Mouse (Mus musculus) MEL (cell line): ENCODE measurements around the gene Phf3. TPM values are rescaled to one million over a fixed set of nuclear protein-coding genes. Genes with fewer than 3 reads are reported as not detected.
A peak's percentile ranks its signal among the peaks of the same experiment; 100 is the strongest.

Experiments
- DNase-seq: peaks from one replicate; pipeline ENCODE4 v3.0.0; 2011; ENCODE audit warnings: low read depth, low spot score
- H3K27ac ChIP-seq: 2 replicates; pipeline ENCODE4 v1.5.1; 2012; ENCODE audit warnings: low read depth, mild to moderate bottlenecking, control low read depth, low read length, moderate library complexity; ENCODE audit not compliant: control insufficient read depth
- H3K27me3 ChIP-seq, 2 experiments: fragments of 150-350 bp in 1 of 2; sonication (generic) in 1 of 2; 2 replicates each; pipeline ENCODE4 v1.6.1; 2012; ENCODE audit warnings: low read length in 2 of 2, mild to moderate bottlenecking in 2 of 2, improper control_type of control experiment in 1 of 2, moderate library complexity in 1 of 2; ENCODE audit not compliant: insufficient read depth in 2 of 2, control insufficient read depth in 1 of 2
- H3K36me3 ChIP-seq, 2 experiments: 2 replicates each; pipeline ENCODE4 v1.6.1; 2012 to 2014; ENCODE audit warnings: low read length in 2 of 2, improper control_type of control experiment in 1 of 2, inconsistent platforms in 1 of 2, mild to moderate bottlenecking in 1 of 2; ENCODE audit not compliant: insufficient read depth in 2 of 2, control insufficient read depth in 1 of 2
- H3K4me1 ChIP-seq, 2 experiments: fragments of 150-350 bp in 1 of 2; sonication (generic) in 1 of 2; 2 replicates each; pipeline ENCODE4 v1.6.1; 2012; ENCODE audit warnings: low read length in 2 of 2, improper control_type of control experiment in 1 of 2, mild to moderate bottlenecking in 1 of 2; ENCODE audit not compliant: insufficient read depth in 2 of 2, control insufficient read depth in 1 of 2
- H3K4me3 ChIP-seq, 2 experiments: fragments of 150-350 bp in 1 of 2; sonication (generic) in 1 of 2; 2 replicates each; pipeline ENCODE4 v1.5.1; 2012; ENCODE audit warnings: low read depth in 2 of 2, low read length in 2 of 2, mild to moderate bottlenecking in 2 of 2, moderate library complexity in 2 of 2, control low read depth in 1 of 2, improper control_type of control experiment in 1 of 2; ENCODE audit not compliant: control insufficient read depth in 1 of 2, insufficient read depth in 1 of 2
- H3K79me2 ChIP-seq: 2 replicates; pipeline ENCODE4 v1.6.1; 2012; ENCODE audit warnings: mild to moderate bottlenecking, low read length, moderate library complexity; ENCODE audit not compliant: control insufficient read depth, poor library complexity, insufficient read depth
- H3K9ac ChIP-seq: 2 replicates; pipeline ENCODE4 v1.6.1; 2012; ENCODE audit warnings: low read depth, mild to moderate bottlenecking, control low read depth, low read length, moderate library complexity; ENCODE audit not compliant: control insufficient read depth, poor library complexity, severe bottlenecking
- H3K9me3 ChIP-seq: fragments of 150-350 bp; sonication (generic); replicated peaks from 2 replicates; pipeline ENCODE4 v1.6.1; 2012; ENCODE audit warnings: mild to moderate bottlenecking, low read length, improper control_type of control experiment, moderate library complexity; ENCODE audit not compliant: insufficient read depth
- BHLHE40 ChIP-seq: IDR thresholded peaks from 2 replicates; pipeline ENCODE4 v1.6.1; 2012; ENCODE audit warnings: low read depth, mild to moderate bottlenecking, inconsistent platforms, low read length, improper control_type of control experiment, borderline replicate concordance
- CTCF ChIP-seq, 3 experiments: IDR thresholded peaks in 2 of 3; conservative IDR thresholded peaks in 1 of 3; 2 replicates each; pipeline ENCODE4 v1.5.1; 2011 to 2012; ENCODE audit warnings: low read length in 3 of 3, low read depth in 2 of 3, mild to moderate bottlenecking in 2 of 3, improper control_type of control experiment in 1 of 3, inconsistent platforms in 1 of 3, mixed read lengths in 1 of 3, moderate library complexity in 1 of 3; ENCODE audit not compliant: control insufficient read depth in 1 of 3, insufficient read depth in 1 of 3, poor library complexity in 1 of 3, severe bottlenecking in 1 of 3
- ELF1 ChIP-seq: IDR thresholded peaks from 2 replicates; pipeline ENCODE4 v1.6.1; 2014; ENCODE audit warnings: low read depth, mild to moderate bottlenecking, inconsistent platforms, low read length, improper control_type of control experiment, moderate library complexity
- EP300 ChIP-seq, 2 experiments: IDR thresholded peaks; 2 replicates each; pipeline ENCODE4 v1.6.1; 2011; ENCODE audit warnings: improper control_type of control experiment in 2 of 2, low read length in 2 of 2, low read depth in 1 of 2, mild to moderate bottlenecking in 1 of 2
- ETS1 ChIP-seq: IDR thresholded peaks from 2 replicates; pipeline ENCODE4 v1.6.1; 2012; ENCODE audit warnings: low read depth, mild to moderate bottlenecking, inconsistent platforms, low read length, improper control_type of control experiment, moderate library complexity
- GABPA ChIP-seq: IDR thresholded peaks from 2 replicates; pipeline ENCODE4 v1.6.1; 2012; ENCODE audit warnings: low read depth, mild to moderate bottlenecking, inconsistent platforms, low read length, improper control_type of control experiment, moderate library complexity
- GATA1 ChIP-seq: IDR thresholded peaks from 2 replicates; pipeline ENCODE4 v1.6.1; 2011; ENCODE audit warnings: low read depth, low read length, improper control_type of control experiment
- HCFC1 ChIP-seq: IDR thresholded peaks from 2 replicates; pipeline ENCODE4 v1.6.1; 2012; ENCODE audit warnings: low read depth, mild to moderate bottlenecking, inconsistent platforms, low read length, improper control_type of control experiment, moderate library complexity
- JUND ChIP-seq: IDR thresholded peaks from 2 replicates; pipeline ENCODE4 v1.6.1; 2011; ENCODE audit warnings: low read depth, mild to moderate bottlenecking, improper control_type of control experiment, low read length
- KAT2A ChIP-seq: conservative IDR thresholded peaks from 2 replicates; pipeline ENCODE4 v1.6.1; 2012; ENCODE audit warnings: low read depth, low read length, improper control_type of control experiment, inconsistent platforms
- MAZ ChIP-seq: IDR thresholded peaks from 2 replicates; pipeline ENCODE4 v1.6.1; 2012; ENCODE audit warnings: low read depth, mild to moderate bottlenecking, inconsistent platforms, low read length, improper control_type of control experiment
- MYB ChIP-seq: IDR thresholded peaks from 2 replicates; pipeline ENCODE4 v1.6.1; 2011; ENCODE audit warnings: mild to moderate bottlenecking, low read depth, low read length, improper control_type of control experiment
- MYC ChIP-seq: IDR thresholded peaks from 2 replicates; pipeline ENCODE4 v1.6.1; 2011; ENCODE audit warnings: low read depth, mild to moderate bottlenecking, low read length, improper control_type of control experiment, moderate library complexity
- NRF1 ChIP-seq: IDR thresholded peaks from 2 replicates; pipeline ENCODE4 v1.6.1; 2014; ENCODE audit warnings: low read depth, mild to moderate bottlenecking, inconsistent platforms, low read length, improper control_type of control experiment, moderate library complexity; ENCODE audit not compliant: poor library complexity, insufficient read depth, severe bottlenecking
- RAD21 ChIP-seq: IDR thresholded peaks from 2 replicates; pipeline ENCODE4 v1.6.1; 2011; ENCODE audit warnings: mild to moderate bottlenecking, low read depth, low read length, improper control_type of control experiment
- RCOR1 ChIP-seq: IDR thresholded peaks from 2 replicates; pipeline ENCODE4 v1.6.1; 2012; ENCODE audit warnings: low read depth, mild to moderate bottlenecking, inconsistent platforms, low read length, improper control_type of control experiment
- SIN3A ChIP-seq: IDR thresholded peaks from 2 replicates; pipeline ENCODE4 v1.6.1; 2012; ENCODE audit warnings: low read length, improper control_type of control experiment, inconsistent platforms
- SMC3 ChIP-seq: IDR thresholded peaks from 2 replicates; pipeline ENCODE4 v1.6.1; 2011; ENCODE audit warnings: low read depth, low read length, improper control_type of control experiment
- TAL1 ChIP-seq: IDR thresholded peaks from 2 replicates; pipeline ENCODE4 v1.6.1; 2012; ENCODE audit warnings: mild to moderate bottlenecking, inconsistent platforms, low read length, moderate library complexity, mixed read lengths
- TCF12 ChIP-seq: IDR thresholded peaks from 2 replicates; pipeline ENCODE4 v1.6.1; 2014; ENCODE audit warnings: low read depth, mild to moderate bottlenecking, inconsistent platforms, low read length, improper control_type of control experiment, moderate library complexity
- ZNF384 ChIP-seq: IDR thresholded peaks from 2 replicates; pipeline ENCODE4 v1.6.1; 2012; ENCODE audit warnings: low read depth, mild to moderate bottlenecking, inconsistent platforms, low read length, improper control_type of control experiment
- polyA plus RNA-seq, 2 experiments: library from polyadenylated mRNA; stranded (reverse) in 1 of 2; unstranded in 1 of 2; fragments of >175 nt in 1 of 2; fragments of >200 nt in 1 of 2; gene quantifications; 2 replicates each; pipeline versions ENCODE4 v1.2.1 to v1.2.4; 2012; ENCODE audit warnings: low replicate concordance in 2 of 2, low read depth in 1 of 2; ENCODE audit not compliant: insufficient read length in 2 of 2, insufficient read depth in 1 of 2, missing spikeins in 1 of 2
- total RNA-seq: library from RNA; depleted of rRNA; stranded (reverse); fragments of 300-350 nt; gene quantifications from 2 replicates; pipeline ENCODE4 v1.2.3, GENCODE M21; 2012

The Phf3 gene
- total and polyA plus RNA-seq, 3 experiments: 32.5 to 606 (median 50.6) TPM

GRCm38 (mm10) chr1:30922237-30922636 is 48.5 kb upstream of the Phf3 start:
- Histone ChIP-seq H3K27ac (no peak overlapping the region), H3K36me3 (no peaks in the 10 kb centered on the region), H3K79me2 (no peaks in the 10 kb centered on the region), H3K9ac (no peak overlapping the region)
- no peak for TF ChIP-seq SIN3A
- TF ChIP-seq CTCF (IDR thresholded peaks at IDR 0.05 in 2 of 3, conservative IDR thresholded peaks at IDR 0.05 in 1 of 3; ENCODE audit: control insufficient read depth in 1 of 3, insufficient read depth in 1 of 3, low read depth in 2 of 3, low read length in 3 of 3, poor library complexity in 1 of 3, severe bottlenecking in 1 of 3): no peak
- no peak for TF ChIP-seq GATA1
- TF ChIP-seq, all 39 proteins: peak for 0
- no peak for DNase-seq
- Histone ChIP-seq H3K4me3 (no peak overlapping the region), H3K9me3 (no peaks in the 10 kb centered on the region), H3K4me1 (no peaks in the 10 kb centered on the region), H3K27me3 (no peaks in the 10 kb centered on the region)

DNA sequence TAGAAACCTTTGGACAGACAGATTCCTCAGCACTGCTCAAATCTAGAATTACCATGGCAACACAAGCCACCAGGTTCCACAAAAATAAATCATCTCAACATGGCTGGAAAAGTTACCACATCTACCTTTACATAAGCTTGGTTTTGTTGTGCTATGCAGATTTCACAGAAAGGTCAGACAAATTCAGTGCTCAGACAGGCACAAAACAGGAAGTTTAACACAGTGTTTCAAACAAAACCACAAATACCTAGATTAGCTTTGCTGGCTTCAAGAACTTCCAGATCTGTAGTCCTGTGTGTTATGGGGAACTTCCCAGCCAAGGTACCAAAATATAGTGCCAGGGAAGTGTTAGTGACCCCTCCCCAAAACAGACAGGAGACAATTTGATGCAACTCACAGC is 47.5 kb upstream of the Phf3 start:
- TF ChIP-seq BHLHE40 (no peak), ELF1 (no peak), EP300 (IDR thresholded peaks at IDR 0.05; ENCODE audit: low read depth in 1 of 2, low read length in 2 of 2) (no peak), NRF1 (no peak), MYB (no peak), ETS1 (no peak)
- no peaks in the 10 kb centered on the region for H3K79me2 ChIP-seq
- no peaks in the 10 kb centered on the region for H3K36me3 ChIP-seq
- H3K4me3 ChIP-seq: no peak overlapping the region
- H3K27me3 ChIP-seq: no peaks in the 10 kb centered on the region
- no peak overlapping the region for H3K27ac ChIP-seq
- H3K9me3 ChIP-seq: no peaks in the 10 kb centered on the region
- no peak overlapping the region for H3K9ac ChIP-seq
- no peaks in the 10 kb centered on the region for H3K4me1 ChIP-seq
- peak; percentile 47 for DNase-seq

GRCm38 (mm10) chr1:30920620-30921177 is 47.0 kb upstream of the Phf3 start:
- TF ChIP-seq RCOR1: no peak
- peak; percentile 19; the same call in 1 of the 2 replicates for TF ChIP-seq SMC3
- TF ChIP-seq GABPA: no peak
- no peak for TF ChIP-seq BHLHE40
- TF ChIP-seq ETS1: no peak
- no peak for TF ChIP-seq MAZ
- no peak for TF ChIP-seq MYC
- TF ChIP-seq KAT2A: no peak
- TF ChIP-seq HCFC1: no peak
- TF ChIP-seq JUND: no peak
- peak; percentile 78 for TF ChIP-seq ZNF384
- no peak for TF ChIP-seq TAL1
- peak in 2 of 3 experiments; percentile 42 to 48; a peak in 4 of 6 replicates for TF ChIP-seq CTCF (IDR thresholded peaks at IDR 0.05 in 2 of 3, conservative IDR thresholded peaks at IDR 0.05 in 1 of 3; ENCODE audit: control insufficient read depth in 1 of 3, insufficient read depth in 1 of 3, low read depth in 2 of 3, low read length in 3 of 3, poor library complexity in 1 of 3, severe bottlenecking in 1 of 3)
- no peak for TF ChIP-seq SIN3A
- TF ChIP-seq TCF12: no peak
- TF ChIP-seq RAD21: peak; percentile 34
- no peaks in the 10 kb centered on the region for H3K36me3 ChIP-seq
- H3K27ac ChIP-seq: no peak overlapping the region
- H3K27me3 ChIP-seq: no peaks in the 10 kb centered on the region
- H3K9ac ChIP-seq: no peak overlapping the region
- peak; percentile 32 for DNase-seq
- H3K4me3 ChIP-seq: no peak overlapping the region
- H3K9me3 ChIP-seq: no peaks in the 10 kb centered on the region
- no peaks in the 10 kb centered on the region for H3K4me1 ChIP-seq
- no peaks in the 10 kb centered on the region for H3K79me2 ChIP-seq
